Mouse (Mus musculus): Measurements from ENCODE around the gene Fam234a. TPM values are rescaled to one million over a fixed set of nuclear protein-coding genes. Genes with fewer than 3 reads are reported as not detected.

The Fam234a gene
- total RNA-seq, 1 experiment: 22.1 TPM

DNA sequence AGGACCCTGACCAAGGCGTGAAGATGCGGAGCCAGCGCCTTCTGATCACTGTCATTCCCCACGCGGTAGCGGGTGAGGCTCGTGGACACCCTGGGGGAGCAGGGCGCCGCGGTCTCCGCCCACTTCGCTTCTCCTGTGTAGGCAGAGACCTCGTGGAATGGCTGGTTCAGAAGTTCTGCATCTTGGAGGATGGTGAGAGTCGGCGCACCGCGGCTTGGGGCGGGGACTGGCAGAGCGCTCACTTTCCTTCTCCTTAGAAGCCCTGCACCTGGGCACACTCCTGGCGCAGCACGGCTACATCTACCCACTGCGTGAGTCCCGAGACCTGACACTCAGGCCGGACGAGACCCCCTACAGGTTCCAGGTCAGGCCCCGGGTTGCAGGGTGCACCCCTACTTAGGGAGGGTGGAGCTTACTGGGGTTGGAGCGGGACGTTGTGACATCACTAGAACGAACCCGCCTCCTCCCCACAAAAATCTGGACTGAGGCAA lies 40.7 kb downstream of the Fam234a start:
- H3K27ac ChIP-seq (ENCODE audit: insufficient read depth, low read depth, low read length, poor library complexity, severe bottlenecking): no peak overlapping the region

DNA sequence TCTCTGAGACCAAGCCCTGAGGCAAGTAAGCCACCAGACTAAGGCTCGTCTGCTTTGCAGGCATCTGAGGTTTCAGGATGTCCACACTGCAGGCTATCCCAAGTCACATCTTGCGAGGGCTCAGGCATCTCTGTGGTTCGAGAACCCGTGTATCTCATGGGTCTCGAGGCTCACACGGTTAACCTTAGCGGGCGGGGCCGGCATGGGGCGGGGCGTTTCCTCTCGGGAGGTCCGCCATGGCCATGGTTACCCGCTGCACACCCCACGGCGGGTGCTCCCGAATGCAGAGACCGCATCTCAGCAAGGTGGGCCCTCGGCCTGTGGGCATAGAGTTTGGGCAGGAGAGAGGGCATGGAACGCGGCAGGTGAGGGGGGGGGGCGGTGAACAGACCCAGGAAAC lies 41.3 kb downstream of the Fam234a start, which contains the start of gene Rgs11:
Gene Rgs11, plus strand, starts transcription at position 215 of the 400 bp plus-strand sequence.
- Histone ChIP-seq H3K9ac (ENCODE audit: insufficient read depth, low read depth, low read length, poor library complexity, severe bottlenecking) (peak within 1 kb of the TSS; percentile 36; the same call in 1 of the 2 replicates), H3K4me1 (ENCODE audit: control insufficient read depth in 2 of 2, insufficient read depth in 2 of 2, low read length in 2 of 2, poor library complexity in 1 of 2) (peaks cover 6 to 45% of the 10 kb centered on the region in 2 experiments), H3K9me3 (ENCODE audit: control insufficient read depth, insufficient read depth, low read depth, low read length) (no peaks in the 10 kb centered on the region), H3K27ac (ENCODE audit: insufficient read depth, low read depth, low read length, poor library complexity, severe bottlenecking) (no peak within 1 kb of the TSS), H3K4me3 (ENCODE audit: insufficient read depth in 1 of 2, low read depth in 1 of 2, low read length in 2 of 2, poor library complexity in 1 of 2, severe bottlenecking in 1 of 2) (peak within 1 kb of the TSS; percentile 68 to 70), H3K36me3 (ENCODE audit: control insufficient read depth, insufficient read depth, low read length, poor library complexity, severe bottlenecking) (peaks cover 7% of the 10 kb centered on the region; the same call in 1 of the 2 replicates)
- DNase-seq (ENCODE audit: low read depth, low spot score): no peak
- in situ Hi-C loops (cut with MboI; ENCODE audit: low sequenced_read_pairs in 2 of 2, unreplicated experiment in 2 of 2): no loop called here
- TF ChIP-seq CHD2 (IDR thresholded peaks at IDR 0.05; ENCODE audit: low read depth, low read length): no peak
- no peak for TF ChIP-seq ZC3H11A (IDR thresholded peaks at IDR 0.05; ENCODE audit: borderline replicate concordance, low read depth, low read length)
- no peak for TF ChIP-seq ZNF384 (IDR thresholded peaks at IDR 0.05; ENCODE audit: low read depth, low read length)
- TF ChIP-seq HCFC1 (IDR thresholded peaks at IDR 0.05; ENCODE audit: borderline replicate concordance, insufficient read depth, low read length): no peak
- TF ChIP-seq MAFK (IDR thresholded peaks at IDR 0.05; ENCODE audit: insufficient read depth, low read depth, low read length): no peak

More for the DNA sequence above, 40.7 kb downstream of the Fam234a start:
- peak overlapping the region; percentile 36; the same call in 1 of the 2 replicates for H3K9ac ChIP-seq (ENCODE audit: insufficient read depth, low read depth, low read length, poor library complexity, severe bottlenecking)
- H3K36me3 ChIP-seq (ENCODE audit: control insufficient read depth, insufficient read depth, low read length, poor library complexity, severe bottlenecking): peaks cover 5% of the 10 kb centered on the region; the same call in 1 of the 2 replicates
- peaks cover 6 to 51% of the 10 kb centered on the region in 2 experiments for H3K4me1 ChIP-seq (ENCODE audit: control insufficient read depth in 2 of 2, insufficient read depth in 2 of 2, low read length in 2 of 2, poor library complexity in 1 of 2)
- no peaks in the 10 kb centered on the region for H3K9me3 ChIP-seq (ENCODE audit: control insufficient read depth, insufficient read depth, low read depth, low read length)
- in situ Hi-C loops (cut with MboI; ENCODE audit: low sequenced_read_pairs in 2 of 2, unreplicated experiment in 2 of 2): no loop called here
- TF ChIP-seq ZNF384 (IDR thresholded peaks at IDR 0.05; ENCODE audit: low read depth, low read length) (no peak), HCFC1 (IDR thresholded peaks at IDR 0.05; ENCODE audit: borderline replicate concordance, insufficient read depth, low read length) (no peak), CHD2 (IDR thresholded peaks at IDR 0.05; ENCODE audit: low read depth, low read length) (no peak), ZC3H11A (IDR thresholded peaks at IDR 0.05; ENCODE audit: borderline replicate concordance, low read depth, low read length) (no peak), MAFK (IDR thresholded peaks at IDR 0.05; ENCODE audit: insufficient read depth, low read depth, low read length) (no peak)
- H3K4me3 ChIP-seq (ENCODE audit: insufficient read depth in 1 of 2, low read depth in 1 of 2, low read length in 2 of 2, poor library complexity in 1 of 2, severe bottlenecking in 1 of 2): peak overlapping the region; percentile 68 to 70
- DNase-seq (ENCODE audit: low read depth, low spot score): peak; percentile 26

DNA sequence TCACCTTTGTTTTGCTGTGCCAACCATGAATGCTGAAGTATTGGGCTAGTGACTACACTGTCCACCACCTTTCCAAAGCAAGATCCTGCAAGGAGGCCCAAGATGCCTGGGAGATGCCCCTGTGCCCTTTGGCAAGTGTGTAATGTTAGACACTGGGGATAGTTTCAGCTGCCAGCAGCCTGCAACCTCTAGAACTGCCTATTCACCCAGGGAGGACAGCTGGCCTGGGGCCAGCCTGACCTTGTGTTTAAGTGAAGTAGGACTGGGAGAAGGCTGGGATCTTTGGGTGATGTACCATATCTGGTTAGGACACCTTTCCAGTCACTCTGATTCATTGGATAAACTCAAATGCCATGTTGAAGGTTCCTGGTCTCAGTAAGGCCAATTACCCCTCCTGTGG lies 42.0 kb downstream of the Fam234a start:
- Histone ChIP-seq H3K4me3 (ENCODE audit: insufficient read depth in 1 of 2, low read depth in 1 of 2, low read length in 2 of 2, poor library complexity in 1 of 2, severe bottlenecking in 1 of 2) (no peak overlapping the region), H3K9ac (ENCODE audit: insufficient read depth, low read depth, low read length, poor library complexity, severe bottlenecking) (no peak overlapping the region), H3K27ac (ENCODE audit: insufficient read depth, low read depth, low read length, poor library complexity, severe bottlenecking) (no peak overlapping the region), H3K4me1 (ENCODE audit: control insufficient read depth in 2 of 2, insufficient read depth in 2 of 2, low read length in 2 of 2, poor library complexity in 1 of 2) (peaks cover 6 to 38% of the 10 kb centered on the region in 2 experiments), H3K9me3 (ENCODE audit: control insufficient read depth, insufficient read depth, low read depth, low read length) (no peaks in the 10 kb centered on the region), H3K36me3 (ENCODE audit: control insufficient read depth, insufficient read depth, low read length, poor library complexity, severe bottlenecking) (peaks cover 11% of the 10 kb centered on the region; the same call in 1 of the 2 replicates)
- no peak for DNase-seq (ENCODE audit: low read depth, low spot score)
- TF ChIP-seq ZC3H11A (IDR thresholded peaks at IDR 0.05; ENCODE audit: borderline replicate concordance, low read depth, low read length) (no peak), CHD2 (IDR thresholded peaks at IDR 0.05; ENCODE audit: low read depth, low read length) (no peak), ZNF384 (IDR thresholded peaks at IDR 0.05; ENCODE audit: low read depth, low read length) (no peak), MAFK (IDR thresholded peaks at IDR 0.05; ENCODE audit: insufficient read depth, low read depth, low read length) (no peak), HCFC1 (IDR thresholded peaks at IDR 0.05; ENCODE audit: borderline replicate concordance, insufficient read depth, low read length) (no peak)
- in situ Hi-C loops (cut with MboI; ENCODE audit: low sequenced_read_pairs in 2 of 2, unreplicated experiment in 2 of 2): no loop called here

DNA sequence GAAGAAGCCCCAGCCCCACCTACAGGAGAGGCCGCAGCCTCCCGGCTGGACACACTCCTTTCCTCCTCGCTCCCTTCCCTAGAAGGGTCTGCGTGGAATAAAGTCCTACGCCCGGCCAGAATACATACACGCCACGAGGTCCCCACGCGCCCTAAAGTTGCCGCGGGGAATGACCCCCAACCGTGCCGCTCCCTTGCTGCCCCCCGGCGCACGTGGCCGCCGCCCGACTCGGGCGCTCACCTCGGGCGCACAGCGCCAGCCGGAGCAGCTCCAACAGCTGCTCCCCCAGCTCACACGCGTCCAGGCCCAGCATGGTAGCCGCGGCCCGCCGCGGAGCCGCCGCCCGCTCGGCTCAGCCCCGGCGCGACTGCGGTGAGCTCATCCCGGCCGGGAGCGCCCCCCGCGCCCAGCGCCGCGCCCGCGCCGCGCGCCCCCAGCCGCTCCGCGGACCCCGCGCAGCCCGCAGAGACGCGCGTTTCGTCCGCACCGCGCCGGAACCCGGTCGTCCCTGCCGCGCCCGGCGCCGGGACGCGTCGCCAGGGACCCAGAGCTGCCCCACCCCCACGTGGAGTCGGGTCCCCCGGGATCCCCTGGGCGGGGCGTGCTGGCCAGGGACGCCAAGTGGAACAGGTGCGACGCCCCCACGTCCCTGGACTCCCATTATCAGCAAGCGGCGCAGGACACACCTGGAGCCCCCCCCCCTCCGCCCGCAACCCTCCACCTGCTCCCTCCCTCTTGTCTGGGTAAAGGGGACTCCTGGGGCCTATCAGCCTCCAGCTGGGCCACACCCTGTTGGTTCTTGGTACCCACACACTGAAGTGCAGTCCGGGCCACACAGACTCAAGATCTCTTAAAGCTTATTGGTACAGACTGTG lies 43.0 kb downstream of the Fam234a start:
- in situ Hi-C loops (cut with MboI; ENCODE audit: low sequenced_read_pairs in 2 of 2, unreplicated experiment in 2 of 2): no loop called here

More for the DNA sequence above, 43.0 kb downstream of the Fam234a start:
- Histone ChIP-seq H3K36me3 (ENCODE audit: control insufficient read depth, insufficient read depth, low read length, poor library complexity, severe bottlenecking) (peaks cover 19% of the 10 kb centered on the region; the same call in 1 of the 2 replicates), H3K4me1 (ENCODE audit: control insufficient read depth in 2 of 2, insufficient read depth in 2 of 2, low read length in 2 of 2, poor library complexity in 1 of 2) (peaks cover 2 to 30% of the 10 kb centered on the region in 2 experiments; a peak in 3 of 4 replicates), H3K27ac (ENCODE audit: insufficient read depth, low read depth, low read length, poor library complexity, severe bottlenecking) (no peak overlapping the region), H3K4me3 (ENCODE audit: insufficient read depth in 1 of 2, low read depth in 1 of 2, low read length in 2 of 2, poor library complexity in 1 of 2, severe bottlenecking in 1 of 2) (peak overlapping the region; percentile 79 to 83), H3K9ac (ENCODE audit: insufficient read depth, low read depth, low read length, poor library complexity, severe bottlenecking) (peak overlapping the region; percentile 86), H3K9me3 (ENCODE audit: control insufficient read depth, insufficient read depth, low read depth, low read length) (no peaks in the 10 kb centered on the region)
- TF ChIP-seq ZNF384 (IDR thresholded peaks at IDR 0.05; ENCODE audit: low read depth, low read length) (no peak), ZC3H11A (IDR thresholded peaks at IDR 0.05; ENCODE audit: borderline replicate concordance, low read depth, low read length) (no peak), MAFK (IDR thresholded peaks at IDR 0.05; ENCODE audit: insufficient read depth, low read depth, low read length) (no peak), HCFC1 (IDR thresholded peaks at IDR 0.05; ENCODE audit: borderline replicate concordance, insufficient read depth, low read length) (no peak), CHD2 (IDR thresholded peaks at IDR 0.05; ENCODE audit: low read depth, low read length) (no peak)
- DNase-seq (ENCODE audit: low read depth, low spot score): no peak
